In genomic region chr15:31533529-31533928, GRCm38 (mm10) we compare ENCODE assay signal across 30 mouse cellular contexts. TPM values are rescaled to one million over a fixed set of nuclear protein-coding genes. Genes with fewer than 3 reads are reported as not detected.
DNase-seq lines count a peak whose midpoint lies in the region; ATAC-seq lines count a peak whose summit lies in the region.
"Had no signal": no experiment of that assay in that cellular context is flagged by ENCODE, and none has a peak within 500 bp of the region (broad histone marks: within the 10 kb centered on the region; RNA-seq: fewer than 3 reads in every experiment).

No protein-coding gene starts in this region.

- H3K27me3 ChIP-seq in midbrain, embryonic 11.5 days (ENCODE audit: control insufficient read depth, insufficient read depth, low read length): no peaks in the 10 kb centered on the region
- H3K27me3 ChIP-seq in midbrain, embryonic 10.5 days (ENCODE audit: low read depth, poor library complexity, severe bottlenecking): no peaks in the 10 kb centered on the region
- H3K27me3 ChIP-seq in liver, embryonic 15.5 days: no peaks in the 10 kb centered on the region
- H3K27me3 ChIP-seq in forebrain, embryonic 15.5 days: no peaks in the 10 kb centered on the region
- H3K27me3 ChIP-seq: embryonic facial prominence, embryonic 15.5 days; limb, embryonic 15.5 days had no signal

- 84% methylated on average over 2 of the region's 2 CpGs for WGBS in midbrain, embryonic 11.5 days
- 92% methylated on average over 2 of the region's 2 CpGs for WGBS in midbrain, embryonic 10.5 days
- 27% methylated on average over 2 of the region's 2 CpGs for WGBS in liver, embryonic 15.5 days (ENCODE audit: insufficient replicate concordance)
- 80% methylated on average over 2 of the region's 2 CpGs for WGBS in forebrain, embryonic 15.5 days

- no peaks in the 10 kb centered on the region for H3K9me3 ChIP-seq in midbrain, embryonic 11.5 days (ENCODE audit: control insufficient read depth, low read length)
- no peaks in the 10 kb centered on the region for H3K9me3 ChIP-seq in midbrain, embryonic 10.5 days (replicated peaks)
- H3K9me3 ChIP-seq in liver, embryonic 15.5 days (replicated peaks): no peaks in the 10 kb centered on the region
- no peaks in the 10 kb centered on the region for H3K9me3 ChIP-seq in forebrain, embryonic 15.5 days
- H3K9me3 ChIP-seq: embryonic facial prominence, embryonic 10.5 days; embryonic facial prominence, embryonic 15.5 days; hindbrain, embryonic 13.5 days; limb, embryonic 10.5 days; limb, embryonic 15.5 days had no signal

- H3K4me2 ChIP-seq in midbrain, embryonic 11.5 days: no peak overlapping the region
- H3K4me2 ChIP-seq in liver, embryonic 15.5 days: peak overlapping the region; percentile 11; the same call in 1 of the 2 replicates
- no peak overlapping the region for H3K4me2 ChIP-seq in forebrain, embryonic 15.5 days (replicated peaks)
- H3K4me2 ChIP-seq: embryonic facial prominence, embryonic 15.5 days; heart, embryonic 11.5 days; hindbrain, embryonic 13.5 days; limb, embryonic 15.5 days had no signal

- peaks cover 20% of the 10 kb centered on the region for H3K4me1 ChIP-seq in midbrain, embryonic 11.5 days (ENCODE audit: control insufficient read depth, insufficient read depth, low read length)
- H3K4me1 ChIP-seq in midbrain, embryonic 10.5 days: peaks cover 49% of the 10 kb centered on the region
- peaks cover 68% of the 10 kb centered on the region for H3K4me1 ChIP-seq in liver, embryonic 15.5 days (replicated peaks)
- peaks cover 33% of the 10 kb centered on the region for H3K4me1 ChIP-seq in forebrain, embryonic 15.5 days

- no peak for ATAC-seq in midbrain, embryonic 11.5 days (ENCODE audit: low FRiP score)
- ATAC-seq in erythroid progenitor cell, adult 5-6 weeks (replicated peaks; ENCODE audit: low FRiP score, poor library complexity, severe bottlenecking): peak; percentile 37; the same call in 1 of the 2 replicates
- no peak for ATAC-seq in liver, embryonic 15.5 days (ENCODE audit: insufficient read depth)
- no peak for ATAC-seq in forebrain, embryonic 15.5 days (replicated peaks)
- ATAC-seq: CD4-positive, CD25-positive, alpha-beta regulatory T cell, adult 4 months; forebrain, embryonic 14.5 days; intestine, embryonic 16.5 days had no signal

- H3K36me3 ChIP-seq in midbrain, embryonic 11.5 days (ENCODE audit: control insufficient read depth, insufficient read depth, low read length): no peaks in the 10 kb centered on the region
- no peaks in the 10 kb centered on the region for H3K36me3 ChIP-seq in midbrain, embryonic 10.5 days
- H3K36me3 ChIP-seq in liver, embryonic 15.5 days (replicated peaks): no peaks in the 10 kb centered on the region
- no peaks in the 10 kb centered on the region for H3K36me3 ChIP-seq in forebrain, embryonic 15.5 days
- H3K36me3 ChIP-seq: embryonic facial prominence, embryonic 10.5 days; embryonic facial prominence, embryonic 15.5 days; hindbrain, embryonic 13.5 days; limb, embryonic 10.5 days; limb, embryonic 15.5 days had no signal

- H3K4me3 ChIP-seq in midbrain, embryonic 11.5 days (ENCODE audit: low read depth, low read length): no peak overlapping the region
- no peak overlapping the region for H3K4me3 ChIP-seq in midbrain, embryonic 10.5 days
- H3K4me3 ChIP-seq in liver, embryonic 15.5 days (replicated peaks): no peak overlapping the region
- H3K4me3 ChIP-seq in forebrain, embryonic 15.5 days: no peak overlapping the region
- H3K4me3 ChIP-seq: embryonic facial prominence, embryonic 10.5 days; embryonic facial prominence, embryonic 15.5 days; hindbrain, embryonic 13.5 days; limb, embryonic 10.5 days; limb, embryonic 15.5 days had no signal

- DNase-seq in midbrain, embryonic 11.5 days (ENCODE audit: low spot score, missing footprints): peak; percentile 14
- DNase-seq in midbrain, embryonic 10.5 days (ENCODE audit: low spot score): no peak
- DNase-seq in thymus, postnatal 14 days: no peak
- DNase-seq in cerebellum, adult 11 months: no peak
- no peak for DNase-seq in thymus, postnatal 10 days (ENCODE audit: low spot score in 2 of 2)
- DNase-seq: adrenal gland, postnatal 10 days; cerebellum, postnatal 10 days; gastrocnemius, postnatal 25 days; heart, adult 11 months; heart, postnatal 36 days; kidney, postnatal 14 days; layer of hippocampus, adult 9-11 months; midbrain, embryonic 14.5 days; retina, postnatal 1 day; right cerebral cortex, postnatal 14 days; thymus, postnatal 25 days had no signal

- H3K27ac ChIP-seq in midbrain, embryonic 11.5 days (ENCODE audit: low read depth, low read length): no peak overlapping the region
- no peak overlapping the region for H3K27ac ChIP-seq in midbrain, embryonic 10.5 days (replicated peaks)
- H3K27ac ChIP-seq in liver, embryonic 15.5 days (replicated peaks): peak overlapping the region; percentile 71
- H3K27ac ChIP-seq in forebrain, embryonic 15.5 days (replicated peaks): no peak overlapping the region
- H3K27ac ChIP-seq: embryonic facial prominence, embryonic 10.5 days; embryonic facial prominence, embryonic 15.5 days; hindbrain, embryonic 13.5 days; limb, embryonic 10.5 days; limb, embryonic 15.5 days; macrophage had no signal

- no peak overlapping the region for H3K9ac ChIP-seq in midbrain, embryonic 11.5 days (ENCODE audit: low read length)
- H3K9ac ChIP-seq in liver, embryonic 15.5 days: no peak overlapping the region
- no peak overlapping the region for H3K9ac ChIP-seq in forebrain, embryonic 15.5 days (replicated peaks)
- H3K9ac ChIP-seq: embryonic facial prominence, embryonic 15.5 days; hindbrain, embryonic 13.5 days; limb, embryonic 15.5 days had no signal

RNA-seq across cellular contexts. Expression of gene March6, which starts 2.7 kb away (rescaled TPM):
- polyA plus RNA-seq in midbrain, embryonic 11.5 days (2014; fragmentation: Nextera tagmentation; extraction: Ambion mirVana): 53.9 and 55.9 TPM in 2 replicates
- polyA plus RNA-seq in midbrain, embryonic 10.5 days (2016; fragmentation: Nextera tagmentation; extraction: Ambion mirVana): 37.3 and 45.3 TPM in 2 replicates
- 48.3 and 78.4 TPM in 2 replicates for total RNA-seq in erythroid progenitor cell, adult 5-6 weeks (2015; ENCODE audit: low replicate concordance)
- total RNA-seq in erythroid progenitor cell, adult 5-6 weeks (2017; ENCODE audit: low replicate concordance): 73.2 and 98.7 TPM in 2 replicates
- polyA plus RNA-seq in liver, embryonic 15.5 days (2015; fragmentation: Nextera tagmentation; extraction: Ambion mirVana): 12.9 and 15.6 TPM in 2 replicates
- 77.5 and 81.1 TPM in 2 replicates for polyA plus RNA-seq in forebrain, embryonic 15.5 days (2015; fragmentation: Nextera tagmentation; extraction: Ambion mirVana)

RNA-seq across cellular contexts. Expression of gene Cmbl, which starts 31.7 kb away (rescaled TPM):
- 1.5 and 1.6 TPM in 2 replicates for polyA plus RNA-seq in midbrain, embryonic 11.5 days (2014; fragmentation: Nextera tagmentation; extraction: Ambion mirVana)
- polyA plus RNA-seq in midbrain, embryonic 10.5 days (2016; fragmentation: Nextera tagmentation; extraction: Ambion mirVana): 1.3 and 1.6 TPM in 2 replicates
- 2.5 and 12.2 TPM in 2 replicates for total RNA-seq in erythroid progenitor cell, adult 5-6 weeks (2015; ENCODE audit: low replicate concordance)
- 7.3 and 8.3 TPM in 2 replicates for total RNA-seq in erythroid progenitor cell, adult 5-6 weeks (2017; ENCODE audit: low replicate concordance)
- 11.0 and 13.3 TPM in 2 replicates for polyA plus RNA-seq in liver, embryonic 15.5 days (2015; fragmentation: Nextera tagmentation; extraction: Ambion mirVana)
- 5.0 and 7.4 TPM in 2 replicates for polyA plus RNA-seq in forebrain, embryonic 15.5 days (2015; fragmentation: Nextera tagmentation; extraction: Ambion mirVana)
- total RNA-seq: monocyte, adult 5-6 weeks had no signal
- polyA plus RNA-seq: CD4-positive, CD25-positive, alpha-beta regulatory T cell, adult 4 months had no signal
